Mouse (Mus musculus): ENCODE results near the gene Slc5a10.

- no peak for TF ChIP-seq CTCF (IDR thresholded peaks at IDR 0.05)
- TF ChIP-seq POLR2A (IDR thresholded peaks at IDR 0.05; ENCODE audit: insufficient read depth, low read depth, low read length) = no peak
Observed at GRCm38 (mm10) chr11:61692996-61693395, 27.6 kb downstream of the Slc5a10 start.

Measured in heart, adult 2 months (tissue).